Mouse (Mus musculus) G1E (cell line): ENCODE data around the gene Thap11.

Experiments used
- CTCF ChIP-seq: IDR thresholded peaks from 2 replicates; pipeline ENCODE4 v1.5.1; 2012; ENCODE audit warnings: low read depth, low read length, inconsistent platforms, mixed read lengths
- GATA2 ChIP-seq: IDR thresholded peaks from 2 replicates; pipeline ENCODE4 v1.6.1; 2012; ENCODE audit warnings: low read depth, low read length, inconsistent platforms, borderline replicate concordance
- POLR2AphosphoS5 ChIP-seq: IDR thresholded peaks from 2 replicates; pipeline ENCODE4 v1.6.1; 2012; ENCODE audit warnings: low read depth, low read length, inconsistent platforms; ENCODE audit not compliant: insufficient replicate concordance
- TAL1 ChIP-seq: conservative IDR thresholded peaks from 2 replicates; pipeline ENCODE4 v1.6.1; 2012; ENCODE audit warnings: low read depth, low read length, inconsistent platforms, mixed read lengths

DNA sequence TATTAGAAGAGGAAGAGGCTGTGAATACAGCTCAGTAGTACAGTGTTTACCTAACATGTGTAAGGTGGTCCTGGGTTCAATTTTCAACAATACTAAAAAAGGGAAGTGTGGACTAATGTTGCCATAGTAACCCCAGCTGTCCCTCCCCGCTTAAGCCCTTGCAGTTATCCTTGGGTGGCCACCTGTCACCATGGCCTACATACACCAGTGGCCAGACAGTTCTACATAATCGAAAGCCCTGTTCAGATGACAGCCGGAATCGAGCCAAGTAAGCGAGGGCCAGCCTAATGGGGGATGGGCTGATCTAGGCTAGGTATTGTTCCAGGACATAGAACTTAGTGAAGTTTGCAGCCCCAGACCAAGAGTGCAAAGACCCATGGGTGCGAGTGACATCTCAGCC lies 17.9 kb upstream of the Thap11 start:
- TF ChIP-seq TAL1: no peak
- no peak for TF ChIP-seq CTCF
- TF ChIP-seq POLR2AphosphoS5: no peak
- no peak for TF ChIP-seq GATA2
